10 mouse cellular contexts compared by ENCODE assay signal in genomic region chr13:31619826-31620498, GRCm38 (mm10). TPM values are rescaled to one million over a fixed set of nuclear protein-coding genes. Genes with fewer than 3 reads are reported as not detected.
DNase-seq lines count a peak whose midpoint lies in the region; ATAC-seq and TF ChIP-seq lines count a peak whose summit lies in the region.
"Had no signal": no experiment of that assay in that cellular context is flagged by ENCODE, and none has a peak within 500 bp of the region (broad histone marks: within the 10 kb centered on the region; RNA-seq: fewer than 3 reads in every experiment).

No protein-coding gene starts in this region.

- under 1% methylated on average over 33 of the region's 33 CpGs for WGBS in heart, embryonic 14.5 days
- WGBS in hindbrain, embryonic 11.5 days, result under 1% methylated on average over 33 of the region's 33 CpGs
- under 1% methylated on average over 33 of the region's 33 CpGs for WGBS in midbrain, embryonic 13.5 days

- peak overlapping the region; percentile 32 for H3K4me2 ChIP-seq in heart, embryonic 14.5 days (ENCODE audit: low read length)
- no peak overlapping the region; the same call in 1 of the 2 replicates for H3K4me2 ChIP-seq in hindbrain, embryonic 11.5 days (replicated peaks; ENCODE audit: low read depth, low read length)
- H3K4me2 ChIP-seq in midbrain, embryonic 13.5 days (replicated peaks), result 0 out of 2 replicates have a peak overlapping the region, but pooled peaks have one; percentile 1

- H3K4me1 ChIP-seq in heart, embryonic 14.5 days (ENCODE audit: control insufficient read depth in 2 of 2, insufficient read depth in 2 of 2, low read length in 2 of 2), result peaks cover 0 to 12% of the 10 kb centered on the region in 2 experiments; a peak in 3 of 4 replicates
- H3K4me1 ChIP-seq in ES-E14 (ENCODE audit: control insufficient read depth in 2 of 2, insufficient read depth in 2 of 2, low read length in 2 of 2, poor library complexity in 1 of 2), result peaks cover 0 to under 1% of the 10 kb centered on the region in 2 experiments; a peak in 1 of 4 replicates
- H3K4me1 ChIP-seq in hindbrain, embryonic 11.5 days (replicated peaks; ENCODE audit: control insufficient read depth, insufficient read depth, low read length), result no peaks in the 10 kb centered on the region; the same call in 1 of the 2 replicates
- H3K4me1 ChIP-seq in midbrain, embryonic 13.5 days (replicated peaks), result peaks cover 17% of the 10 kb centered on the region

- peak overlapping the region in 1 of 2 experiments; percentile 15; a peak in 2 of 4 replicates for H3K4me3 ChIP-seq in heart, embryonic 14.5 days (ENCODE audit: control insufficient read depth in 1 of 2, insufficient read depth in 1 of 2, low read depth in 1 of 2, low read length in 2 of 2)
- peak overlapping the region; percentile 18 to 23; a peak in 3 of 4 replicates for H3K4me3 ChIP-seq in ES-E14 (ENCODE audit: insufficient read depth in 1 of 2, low read depth in 1 of 2, low read length in 2 of 2, poor library complexity in 1 of 2, severe bottlenecking in 1 of 2)
- no peak overlapping the region for H3K4me3 ChIP-seq in hindbrain, embryonic 11.5 days (ENCODE audit: low read depth, low read length)
- H3K4me3 ChIP-seq in midbrain, embryonic 13.5 days (replicated peaks), result 0 out of 2 replicates have a peak overlapping the region, but pooled peaks have one; percentile 2

- H3K27me3 ChIP-seq in heart, embryonic 14.5 days (ENCODE audit: control insufficient read depth, insufficient read depth, low read length), result peaks cover 100% of the 10 kb centered on the region
- peaks cover 93% of the 10 kb centered on the region for H3K27me3 ChIP-seq in hindbrain, embryonic 11.5 days (ENCODE audit: control insufficient read depth, insufficient read depth, low read length)
- peaks cover 99% of the 10 kb centered on the region for H3K27me3 ChIP-seq in midbrain, embryonic 13.5 days

- ATAC-seq in heart, embryonic 14.5 days (ENCODE audit: insufficient number of reproducible peaks, insufficient read depth, low FRiP score, low read depth), result no peak
- ATAC-seq in hindbrain, embryonic 11.5 days (ENCODE audit: low FRiP score), result no peak
- ATAC-seq in midbrain, embryonic 13.5 days, result peak; percentile 37; the same call in 1 of the 2 replicates

- no peaks in the 10 kb centered on the region for H3K9me3 ChIP-seq in heart, embryonic 14.5 days (ENCODE audit: control insufficient read depth, low read length)
- no peaks in the 10 kb centered on the region for H3K9me3 ChIP-seq in ES-E14 (ENCODE audit: control insufficient read depth, insufficient read depth, low read depth, low read length)
- no peaks in the 10 kb centered on the region for H3K9me3 ChIP-seq in hindbrain, embryonic 11.5 days (ENCODE audit: control insufficient read depth, low read length)
- H3K9me3 ChIP-seq in midbrain, embryonic 13.5 days, result no peaks in the 10 kb centered on the region

- H3K27ac ChIP-seq in heart, embryonic 14.5 days (replicated peaks in 1 of 2; ENCODE audit: control insufficient read depth in 1 of 2, insufficient read depth in 1 of 2, low read depth in 2 of 2, low read length in 2 of 2), result no peak overlapping the region
- no peak overlapping the region for H3K27ac ChIP-seq in ES-E14 (ENCODE audit: insufficient read depth, low read depth, low read length, poor library complexity, severe bottlenecking)
- H3K27ac ChIP-seq in hindbrain, embryonic 11.5 days (ENCODE audit: low read depth, low read length), result no peak overlapping the region
- no peak overlapping the region for H3K27ac ChIP-seq in midbrain, embryonic 13.5 days

- intact Hi-C loops in left cerebral cortex, postnatal 25 days (cut with DNase I), result loop anchor here (2.0 to 5.0 kb wide), 5 partner anchors 61 to 1053 kb away; partner anchors contain the start of gene A530084C06Rik

- no peaks in the 10 kb centered on the region for H3K36me3 ChIP-seq in heart, embryonic 14.5 days (ENCODE audit: control insufficient read depth, insufficient read depth, low read length)
- H3K36me3 ChIP-seq in ES-E14 (ENCODE audit: control insufficient read depth, insufficient read depth, low read length, poor library complexity, severe bottlenecking), result no peaks in the 10 kb centered on the region
- no peaks in the 10 kb centered on the region for H3K36me3 ChIP-seq in hindbrain, embryonic 11.5 days (ENCODE audit: control insufficient read depth, insufficient read depth, low read length)
- H3K36me3 ChIP-seq in midbrain, embryonic 13.5 days, result no peaks in the 10 kb centered on the region

- DNase-seq in heart, adult 8-10 months (ENCODE audit: low spot score), result no peak
- no peak for DNase-seq in ES-E14 (ENCODE audit: low read depth, low spot score)
- DNase-seq in hindbrain, embryonic 11.5 days (ENCODE audit: low spot score), result peak; percentile 46
- no peak for DNase-seq in cerebellum, adult 11 months
- no peak for DNase-seq in spleen, postnatal 36 days (ENCODE audit: low spot score in 2 of 2)
- DNase-seq in left cerebral cortex, postnatal 25 days (ENCODE audit: low spot score in 2 of 2), result no peak
- DNase-seq: adrenal gland, postnatal 25 days; heart, postnatal 36 days had no signal

- in situ Hi-C loops in ES-E14 (cut with MboI; ENCODE audit: low sequenced_read_pairs in 2 of 2, unreplicated experiment in 2 of 2), result loop anchor here (10.0 to 25.0 kb wide), 4 partner anchors 55 to 1058 kb away; no protein-coding TSS in a partner anchor

- H3K9ac ChIP-seq in heart, embryonic 14.5 days (ENCODE audit: low read length), result no peak overlapping the region
- H3K9ac ChIP-seq in ES-E14 (ENCODE audit: insufficient read depth, low read depth, low read length, poor library complexity, severe bottlenecking), result no peak overlapping the region
- H3K9ac ChIP-seq in hindbrain, embryonic 11.5 days (ENCODE audit: low read depth, low read length), result no peak overlapping the region
- H3K9ac ChIP-seq in midbrain, embryonic 13.5 days (replicated peaks), result no peak overlapping the region

TF ChIP-seq in ES-E14, 5 proteins besides CTCF, POLR2A, EP300 and RAD21:
- TF ChIP-seq ZNF384 (IDR thresholded peaks at IDR 0.05; ENCODE audit: low read depth, low read length) (no peak), CHD2 (IDR thresholded peaks at IDR 0.05; ENCODE audit: low read depth, low read length) (no peak), ZC3H11A (IDR thresholded peaks at IDR 0.05; ENCODE audit: borderline replicate concordance, low read depth, low read length) (no peak), HCFC1 (IDR thresholded peaks at IDR 0.05; ENCODE audit: borderline replicate concordance, insufficient read depth, low read length) (no peak), MAFK (IDR thresholded peaks at IDR 0.05; ENCODE audit: insufficient read depth, low read depth, low read length) (no peak)

RNA-seq across cellular contexts. Expression of gene Foxf2, which starts 5.7 kb away (rescaled TPM):
- polyA plus RNA-seq in heart, embryonic 14.5 days (2014; fragmentation: Nextera tagmentation; extraction: Ambion mirVana), result 0.11 TPM in 1 of 2 replicates, not detected in the other
- total RNA-seq in heart, adult 8-10 months (2022), result under 1 TPM in 2 of 4 experiments, not detected in 2; 0.16 to 0.19 TPM
- 0.16 and 0.80 TPM in 2 replicates for total RNA-seq in ES-E14 (2012; rRNA removed)
- polyA plus RNA-seq in hindbrain, embryonic 11.5 days (2014; fragmentation: Nextera tagmentation; extraction: Ambion mirVana), result 4.8 and 9.1 TPM in 2 replicates
- 4.3 and 5.0 TPM in 2 replicates for polyA plus RNA-seq in midbrain, embryonic 13.5 days (2015; fragmentation: Nextera tagmentation; extraction: Ambion mirVana)
- total RNA-seq in left cerebral cortex, postnatal 25 days (2021), result 1 to 10 TPM; 5.1 TPM
- total RNA-seq: adrenal gland, postnatal 25 days had no signal
